ENCODE assay signal across 8 mouse cellular contexts in genomic region chr10:61745133-61745532, GRCm38 (mm10). TPM values are rescaled to one million over a fixed set of nuclear protein-coding genes. Genes with fewer than 3 reads are reported as not detected.
DNase-seq lines count a peak whose midpoint lies in the region; ATAC-seq and TF ChIP-seq lines count a peak whose summit lies in the region.

No protein-coding gene starts in this region.

- H3K9ac ChIP-seq in heart, postnatal 0 days (replicated peaks; ENCODE audit: low read depth, low read length) = no peak overlapping the region

- H3K4me2 ChIP-seq in heart, postnatal 0 days (ENCODE audit: low read depth, low read length) = no peak overlapping the region

- H3K4me3 ChIP-seq in heart, postnatal 0 days (ENCODE audit: low read depth, low read length) = no peak overlapping the region

- no peak for ATAC-seq in heart, postnatal 0 days (ENCODE audit: insufficient read depth, low read depth)

- H3K27me3 ChIP-seq in heart, postnatal 0 days (ENCODE audit: control insufficient read depth, insufficient read depth, low read length) = no peaks in the 10 kb centered on the region

- no peak for TF ChIP-seq EP300 in heart, postnatal 0 days (IDR thresholded peaks at IDR 0.05; ENCODE audit: low read depth)

- H3K9me3 ChIP-seq in heart, postnatal 0 days (replicated peaks; ENCODE audit: control insufficient read depth, low read length) = no peaks in the 10 kb centered on the region; the same call in 1 of the 2 replicates

- H3K27ac ChIP-seq in heart, postnatal 0 days (ENCODE audit: low read depth) = no peak overlapping the region

- peak; percentile 37 for TF ChIP-seq CTCF in heart, postnatal 0 days (IDR thresholded peaks at IDR 0.05; ENCODE audit: low read depth)

- DNase-seq in heart, postnatal 0 days (ENCODE audit: low spot score) = no peak
- DNase-seq in heart, postnatal 25 days (ENCODE audit: low spot score) = no peak
- peak; percentile 70 for DNase-seq in right cerebral cortex, postnatal 4 days
- no peak for DNase-seq in right cerebral cortex, postnatal 25 days
- peak; percentile 35 for DNase-seq in forelimb bud, embryonic 11.5 days (ENCODE audit: low read depth, low spot score)
- peak; percentile 78 for DNase-seq in testis, postnatal 10 days (ENCODE audit: low spot score)
- no peak for DNase-seq in urinary bladder, postnatal 36 days (ENCODE audit: low spot score in 2 of 2)
- no peak for DNase-seq in urinary bladder, postnatal 25 days (ENCODE audit: low spot score)

- WGBS in heart, postnatal 0 days = 89% methylated on average over 4 of the region's 4 CpGs

- peaks cover 61% of the 10 kb centered on the region for H3K36me3 ChIP-seq in heart, postnatal 0 days (replicated peaks; ENCODE audit: control insufficient read depth, insufficient read depth, low read length)

- intact Hi-C loops in heart, postnatal 25 days (cut with DNase I) = no loop called here

- H3K4me1 ChIP-seq in heart, postnatal 0 days (ENCODE audit: control insufficient read depth, insufficient read depth) = no peaks in the 10 kb centered on the region

RNA-seq across cellular contexts. Expression of gene Aifm2, which starts 30.1 kb away (rescaled TPM):
- total RNA-seq in heart, postnatal 0 days (2014; rRNA removed; ENCODE audit: low replicate concordance) = 34.7 and 53.4 TPM in 2 replicates
- polyA plus RNA-seq in heart, postnatal 0 days (2015; fragmentation: Nextera tagmentation; extraction: Ambion mirVana) = 33.9 and 34.2 TPM in 2 replicates
- 10 to 100 TPM; 31.3 to 31.6 TPM for total RNA-seq in heart, postnatal 25 days (2021)

RNA-seq across cellular contexts. Expression of gene H2afy2, which starts 38.8 kb away (rescaled TPM):
- 10.7 and 17.0 TPM in 2 replicates for total RNA-seq in heart, postnatal 0 days (2014; rRNA removed; ENCODE audit: low replicate concordance)
- polyA plus RNA-seq in heart, postnatal 0 days (2015; fragmentation: Nextera tagmentation; extraction: Ambion mirVana) = 21.3 and 22.8 TPM in 2 replicates
- 1 to 10 TPM; 4.6 to 5.5 TPM for total RNA-seq in heart, postnatal 25 days (2021)

RNA-seq across cellular contexts. Expression of gene Tysnd1, which starts 49.8 kb away (rescaled TPM):
- total RNA-seq in heart, postnatal 0 days (2014; rRNA removed; ENCODE audit: low replicate concordance) = 53.0 and 62.0 TPM in 2 replicates
- polyA plus RNA-seq in heart, postnatal 0 days (2015; fragmentation: Nextera tagmentation; extraction: Ambion mirVana) = 14.5 and 16.1 TPM in 2 replicates
- 10 to 100 TPM; 22.5 to 22.9 TPM for total RNA-seq in heart, postnatal 25 days (2021)

Comparison
In these comparisons a context has a peak if more than half of its experiments do, and no peak if none do; other contexts are left out.
1. DNase-seq: peak in right cerebral cortex, postnatal 4 days (single experiment), forelimb bud, embryonic 11.5 days (single experiment) and testis, postnatal 10 days (single experiment); none in heart, postnatal 0 days (single experiment), heart, postnatal 25 days (single experiment), right cerebral cortex, postnatal 25 days (single experiment), urinary bladder, postnatal 36 days (0 of 2) and urinary bladder, postnatal 25 days (single experiment).